Mouse (Mus musculus) G1E (cell line): ENCODE measurements around the gene Qrfp.

Experiments
- CTCF ChIP-seq: IDR thresholded peaks from 2 replicates; pipeline ENCODE4 v1.5.1; 2012; ENCODE audit warnings: low read depth, low read length, inconsistent platforms, mixed read lengths
- GATA1 ChIP-seq: IDR thresholded peaks from 2 replicates; pipeline ENCODE4 v1.6.1; 2012; ENCODE audit warnings: borderline replicate concordance, low read length, inconsistent platforms, mixed read lengths
- POLR2AphosphoS5 ChIP-seq: IDR thresholded peaks from 2 replicates; pipeline ENCODE4 v1.6.1; 2012; ENCODE audit warnings: low read depth, low read length, inconsistent platforms; ENCODE audit not compliant: insufficient replicate concordance

DNA sequence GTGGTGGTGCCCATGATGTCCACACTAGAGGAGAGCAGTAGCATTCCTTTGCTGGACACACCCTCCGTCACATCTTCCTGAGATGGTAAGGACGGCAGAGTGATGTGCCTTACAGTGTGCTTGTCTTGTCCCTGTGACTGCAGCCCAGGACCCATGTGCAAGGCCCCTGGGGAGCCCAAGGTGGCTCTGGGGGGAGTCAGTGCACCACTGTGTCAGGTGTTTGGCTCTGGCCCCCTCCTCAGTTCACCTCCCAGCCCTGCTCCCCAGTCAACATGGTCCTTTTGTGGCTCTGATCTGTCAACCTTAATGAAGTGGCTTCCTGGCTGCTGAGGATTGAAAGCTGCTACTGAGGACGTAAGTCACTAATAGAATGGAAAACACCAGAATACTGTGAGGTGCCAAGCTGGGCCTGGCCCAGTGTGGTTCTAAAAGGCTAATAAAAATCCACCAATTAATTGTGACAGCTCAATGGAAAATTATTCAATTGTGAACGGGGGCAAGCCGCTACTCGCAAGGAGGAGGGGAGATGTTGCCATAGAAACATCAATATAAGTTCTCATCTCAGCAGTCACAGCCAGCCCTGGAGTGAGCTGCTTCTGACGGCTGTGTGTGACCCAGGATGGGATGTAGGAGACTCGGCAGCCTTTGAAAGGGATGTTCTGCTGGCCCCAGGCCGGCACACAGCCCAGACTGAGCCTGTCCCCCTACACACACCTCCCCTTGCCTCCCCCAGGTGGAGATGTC is 3.6 kb downstream of the Qrfp start:
- TF ChIP-seq GATA1, result no peak
- no peak for TF ChIP-seq CTCF
- TF ChIP-seq POLR2AphosphoS5, result no peak
